Mouse (Mus musculus) right cerebral cortex, postnatal 25 days (tissue): ENCODE measurements at regions not wholly inside any gene's neighbourhood (a gene's known extent, or its start where the extent isn't known, plus 50 kb on each side); places are given as distances from the start of the nearest gene placed in this dataset.

Experiments
- DNase-seq: peaks from one replicate; pipeline ENCODE4 v3.0.0; 2022

DNA sequence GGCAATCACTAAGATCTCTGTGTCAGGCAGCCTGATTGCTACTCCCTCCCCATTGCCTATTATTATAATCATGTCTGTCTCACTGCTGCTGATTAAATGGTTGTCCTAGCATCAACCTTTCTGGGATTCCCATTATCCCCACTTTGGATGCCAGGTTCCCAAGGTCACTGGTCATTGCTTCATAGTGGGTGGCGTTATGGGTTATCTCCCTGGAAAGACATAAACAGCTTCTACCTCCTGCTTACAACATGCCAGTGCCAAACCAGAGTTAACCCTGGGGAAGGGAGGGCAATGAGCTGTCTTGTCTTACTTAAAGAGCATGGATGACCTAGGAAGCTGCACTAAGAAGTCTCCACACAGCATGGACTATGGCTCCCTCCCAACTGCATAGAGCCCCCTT, 136.9 kb downstream of the Uaca start:
- DNase-seq: no peak

DNA sequence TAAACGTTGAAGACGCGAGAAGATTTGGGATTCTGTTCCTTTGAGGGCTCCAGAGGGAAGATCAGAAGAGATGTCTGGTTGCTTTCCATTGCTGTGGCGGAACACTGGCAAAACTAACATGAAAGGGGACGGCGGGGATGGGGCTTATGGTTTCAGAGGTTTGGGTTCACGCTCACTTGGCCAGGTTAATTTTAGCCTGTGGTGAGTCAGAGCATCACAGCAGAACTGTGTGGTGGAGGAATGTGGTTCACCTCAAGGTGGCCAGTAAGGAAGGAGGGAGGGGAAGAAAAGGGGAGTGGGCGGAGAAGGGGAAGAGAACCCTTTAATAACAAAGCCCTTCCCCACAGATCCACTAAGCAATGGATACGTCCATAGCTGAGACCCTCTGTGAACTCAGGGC, 142.6 kb downstream of the Uaca start:
- no peak for DNase-seq

DNA sequence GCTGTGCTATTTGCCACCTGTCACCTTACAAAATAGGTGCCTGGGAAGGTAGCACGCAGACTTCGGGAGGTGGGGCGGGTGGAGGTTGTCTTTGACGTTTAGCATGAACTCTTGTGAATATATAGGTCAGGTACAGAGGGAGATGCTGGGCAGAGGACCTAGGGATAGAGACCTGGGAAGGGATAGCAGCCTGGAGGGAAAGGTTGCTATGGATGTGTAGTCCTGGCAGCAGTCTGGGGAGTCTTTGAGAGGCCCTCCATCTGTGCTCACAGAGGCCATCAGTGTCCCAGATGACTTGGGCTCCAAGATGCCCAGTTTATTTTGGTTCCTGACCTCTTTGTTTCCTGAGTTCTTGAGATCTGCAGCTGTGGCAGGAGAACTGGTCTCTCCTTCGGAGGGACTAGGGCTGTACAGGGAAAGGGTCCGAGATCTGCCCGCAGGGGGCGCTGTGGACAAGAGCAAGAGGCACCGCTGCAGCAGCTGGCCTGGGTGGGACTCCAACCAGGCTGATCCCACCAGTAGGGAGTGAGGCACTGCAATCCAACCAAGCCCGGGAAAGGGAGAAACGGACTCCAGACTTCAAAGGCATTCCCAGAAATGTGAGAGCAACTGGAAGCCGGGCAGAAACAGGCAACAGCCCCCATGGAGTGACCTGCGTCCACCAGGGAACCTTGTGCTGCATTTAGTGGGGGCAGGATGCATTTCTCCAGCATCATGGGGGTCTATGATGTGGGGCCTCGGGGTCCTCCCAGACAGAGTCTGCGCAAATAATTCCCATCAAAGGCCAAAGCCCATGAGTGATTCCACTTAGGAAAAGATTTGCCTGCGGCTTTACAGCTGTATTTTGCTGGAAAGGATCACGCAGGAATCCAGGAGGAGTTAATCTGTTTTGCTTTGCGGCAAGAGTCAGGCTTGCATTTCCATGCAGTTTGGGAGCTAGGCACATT, 145.8 kb downstream of the Uaca start:
- DNase-seq: peak; percentile 50

GRCm38 (mm10) chr9:60947363-60947762, 153.0 kb downstream of the Uaca start:
- no peak for DNase-seq

DNA sequence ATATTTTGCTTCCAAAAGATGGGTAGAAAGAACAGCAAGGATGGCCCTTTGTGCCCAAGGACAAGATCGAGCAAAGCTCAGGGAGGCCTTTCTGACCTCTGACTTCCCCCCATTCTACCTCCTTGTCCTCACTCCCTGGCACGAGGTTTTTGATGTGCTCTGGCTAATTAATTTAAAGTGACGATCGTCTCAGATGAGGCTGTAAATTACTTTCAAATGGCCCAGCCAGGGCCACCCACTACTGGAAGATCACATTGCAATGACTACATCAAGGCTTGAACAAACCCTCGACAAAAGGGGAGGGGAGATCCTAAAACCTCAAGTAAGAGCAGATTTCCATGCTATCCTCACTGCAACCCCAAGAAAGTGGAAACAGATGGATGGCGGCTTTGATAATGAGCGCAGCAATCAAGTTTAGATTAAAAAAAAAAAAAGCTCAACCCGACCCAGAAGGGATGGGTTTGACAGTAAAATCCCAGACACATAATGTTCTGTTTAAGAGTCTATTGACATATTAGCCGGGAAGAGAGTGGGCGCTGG, 154.3 kb downstream of the Uaca start:
- DNase-seq: no peak

DNA sequence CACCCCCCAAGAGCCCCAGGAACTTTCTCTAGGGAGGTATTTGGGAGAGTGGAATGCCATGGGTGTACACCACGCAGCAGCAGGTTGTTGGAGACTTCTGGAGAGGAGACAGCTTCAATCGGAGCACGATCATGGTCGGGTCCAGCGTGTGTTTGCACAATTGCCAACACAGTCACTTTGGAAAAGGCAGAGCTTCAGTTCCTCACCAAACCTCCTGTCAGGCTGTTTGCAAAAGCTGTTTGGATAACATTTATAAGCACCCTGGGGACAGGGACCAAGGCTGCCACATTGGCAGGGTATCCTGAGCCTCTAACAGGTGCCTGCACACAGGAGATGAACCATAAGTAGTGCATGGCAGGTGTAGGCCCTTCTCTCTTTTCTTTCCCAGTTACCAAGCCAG, 155.8 kb downstream of the Uaca start:
- DNase-seq: no peak

DNA sequence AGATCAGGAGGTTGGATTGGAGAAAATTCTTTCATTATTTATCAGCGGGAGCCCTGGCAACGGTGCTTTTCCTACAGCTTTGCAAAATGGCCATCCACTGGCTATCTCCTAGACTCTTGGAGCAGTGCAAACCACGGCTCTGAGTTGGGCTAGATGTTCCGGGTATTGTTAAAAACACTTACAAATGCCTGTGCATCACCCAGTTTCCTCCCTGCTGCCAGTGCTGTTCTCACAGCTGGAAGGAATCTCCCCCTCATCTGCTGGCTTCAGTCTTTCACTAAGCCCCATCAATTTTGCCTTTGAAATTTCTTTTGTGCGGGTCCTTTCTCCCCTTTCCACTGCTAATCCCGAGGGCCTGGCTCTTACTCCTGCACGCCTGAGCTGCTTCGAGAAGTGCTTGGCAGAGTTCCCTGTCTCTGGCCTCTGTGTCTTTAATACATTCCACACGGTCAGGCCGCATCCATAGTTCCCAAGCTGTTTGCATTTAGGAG, 156.8 kb downstream of the Uaca start:
- DNase-seq: no peak

DNA sequence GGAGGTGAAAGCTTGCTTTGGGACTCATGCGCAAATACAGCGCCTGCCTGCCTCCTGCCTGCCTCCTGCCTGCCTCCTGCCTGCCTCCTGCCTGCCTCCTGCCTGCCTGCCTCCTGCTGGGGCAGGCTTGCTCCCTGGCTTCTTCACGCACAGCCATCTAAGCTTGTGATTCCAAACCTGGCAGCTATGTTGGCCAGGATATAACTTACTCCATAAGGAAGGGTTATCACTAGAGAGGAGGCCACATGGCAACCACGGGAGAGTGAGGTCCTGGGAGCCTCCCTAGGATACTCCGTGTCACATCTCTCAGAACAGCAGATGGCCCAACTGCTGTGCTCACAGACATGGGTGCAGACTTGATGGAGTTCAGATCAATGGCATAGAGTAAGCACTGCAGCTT, 163.1 kb downstream of the Uaca start:
- DNase-seq: no peak

GRCm38 (mm10) chr9:60959537-60959936, 165.2 kb downstream of the Uaca start:
- no peak for DNase-seq

DNA sequence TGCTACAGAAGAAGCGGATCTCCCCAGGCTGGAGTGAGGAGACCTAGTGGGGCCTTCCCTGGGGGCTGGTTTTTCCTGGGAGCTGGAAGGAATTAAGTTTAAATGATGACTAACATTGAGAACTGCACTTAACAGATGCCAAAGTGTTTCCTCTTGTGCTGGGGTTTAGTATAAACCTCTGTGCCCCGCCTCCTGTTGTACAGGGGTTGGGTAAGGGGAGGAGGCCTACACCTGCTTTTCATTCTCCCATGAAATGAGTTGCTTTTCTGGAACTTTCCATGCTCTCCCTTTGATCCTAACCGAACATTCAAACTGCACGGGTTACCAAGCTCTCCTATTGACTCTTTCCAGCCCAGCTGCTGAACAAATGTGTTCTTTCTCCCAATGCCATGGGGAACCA, 167.7 kb downstream of the Uaca start:
- DNase-seq: no peak

DNA sequence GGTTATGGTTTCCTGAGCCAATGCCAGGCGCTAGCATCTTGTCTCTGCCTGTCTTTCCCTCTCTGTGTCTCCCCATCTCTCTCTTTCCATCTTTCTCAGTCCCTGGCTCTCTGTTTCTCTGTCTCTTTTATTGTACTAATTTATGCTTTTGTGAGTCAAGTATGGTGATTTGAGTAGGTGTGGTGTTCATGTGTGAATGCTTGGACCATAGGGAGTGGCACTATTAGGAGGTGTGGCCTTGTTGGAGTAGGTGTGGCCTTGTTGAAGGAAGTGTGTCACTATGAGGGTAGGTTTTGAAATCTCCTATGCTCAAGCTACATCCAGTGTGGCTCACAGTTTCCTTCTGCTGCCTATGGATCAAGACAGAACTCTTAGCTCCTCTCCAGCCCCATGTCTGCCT, 171.3 kb downstream of the Uaca start:
- no peak for DNase-seq

- DNase-seq: no peak
Measured at GRCm38 (mm10) chr9:60968281-60969031, 174.1 kb downstream of the Uaca start.

- no peak for DNase-seq
Measured at GRCm38 (mm10) chr9:60972201-60972910, 178.0 kb downstream of the Uaca start.

GRCm38 (mm10) chr9:60974546-60974945, 180.2 kb downstream of the Uaca start:
- DNase-seq: no peak

GRCm38 (mm10) chr9:60982383-60983085, 188.2 kb downstream of the Uaca start:
- no peak for DNase-seq

DNA sequence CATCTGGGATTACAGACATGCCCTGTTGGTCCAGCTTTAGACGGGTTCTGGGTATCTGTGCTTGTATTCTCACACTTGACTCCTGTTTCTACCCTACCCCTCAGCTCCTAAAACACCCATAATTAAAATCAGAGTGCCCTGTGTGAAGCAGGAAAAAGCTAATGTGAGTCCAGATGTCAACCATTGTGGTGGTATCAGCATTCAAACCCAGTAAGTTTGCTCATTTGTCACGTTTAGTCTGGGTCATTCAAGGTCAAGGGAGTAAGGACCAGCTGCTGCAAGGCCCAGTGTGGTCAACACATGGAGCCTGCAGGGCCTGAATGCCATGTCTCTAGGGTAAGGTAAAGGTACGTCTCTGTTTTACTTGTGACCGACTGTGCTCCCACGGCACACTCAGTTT, 188.9 kb downstream of the Uaca start:
- DNase-seq: no peak

- no peak for DNase-seq
Measured at GRCm38 (mm10) chr9:60988113-60988512, 193.8 kb downstream of the Uaca start.

DNA sequence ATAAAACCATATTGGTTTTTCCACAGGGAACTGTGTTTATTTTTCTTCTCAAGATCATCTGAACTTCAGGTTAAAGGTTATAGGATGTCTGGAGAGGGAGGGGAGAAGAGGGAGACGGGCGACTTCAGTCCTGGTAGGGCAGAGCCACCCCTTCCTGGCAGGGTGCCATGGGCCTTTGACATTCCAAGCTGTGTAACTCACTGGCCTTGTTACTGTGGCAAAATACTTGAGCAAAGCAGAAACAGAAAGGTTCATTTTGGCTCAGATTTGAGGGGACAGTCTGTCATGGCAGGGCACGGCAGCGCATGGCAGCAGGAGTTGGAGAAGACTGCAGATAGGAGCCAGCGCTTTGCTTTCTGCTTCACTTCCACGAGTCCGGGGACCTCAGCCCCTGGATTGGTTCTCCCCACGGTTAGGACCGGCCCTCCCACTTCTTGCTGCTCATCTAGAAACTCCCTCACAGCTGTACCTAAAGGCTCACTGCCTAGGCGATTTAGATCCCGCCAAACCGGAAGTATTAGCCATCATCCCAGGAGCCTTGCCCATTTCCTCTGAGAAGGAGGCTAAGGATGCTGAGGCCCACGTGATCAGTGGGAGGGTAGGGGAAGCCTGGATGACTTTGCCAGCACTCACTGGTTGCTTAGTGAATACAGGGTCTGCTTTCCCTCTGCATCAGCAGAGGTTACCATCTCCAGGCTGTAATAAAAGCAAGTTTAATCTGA, 195.5 kb downstream of the Uaca start:
- DNase-seq: no peak

DNA sequence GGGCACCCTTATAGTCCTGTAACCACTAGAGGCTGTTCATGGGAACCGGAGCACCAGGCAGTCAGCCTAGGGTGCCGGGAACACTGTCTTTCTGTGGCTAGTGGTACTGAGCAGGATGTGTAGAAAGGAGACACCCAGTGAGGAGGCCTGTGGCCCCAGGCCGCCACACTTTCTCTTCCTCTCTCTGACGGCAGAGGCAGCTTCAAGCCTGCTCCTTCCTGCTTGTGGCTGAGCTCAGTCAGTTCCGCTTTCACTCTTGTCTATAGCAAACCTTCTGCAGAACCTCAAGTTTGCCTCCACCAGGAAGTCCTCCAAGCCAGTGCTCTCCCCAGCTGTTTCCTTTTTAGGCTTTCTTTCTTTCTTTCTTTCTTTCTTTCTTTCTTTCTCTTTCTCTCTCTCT, 197.2 kb downstream of the Uaca start:
- DNase-seq: no peak

- DNase-seq: no peak
Measured at GRCm38 (mm10) chr9:60993661-60994060, 199.3 kb downstream of the Uaca start.

DNA sequence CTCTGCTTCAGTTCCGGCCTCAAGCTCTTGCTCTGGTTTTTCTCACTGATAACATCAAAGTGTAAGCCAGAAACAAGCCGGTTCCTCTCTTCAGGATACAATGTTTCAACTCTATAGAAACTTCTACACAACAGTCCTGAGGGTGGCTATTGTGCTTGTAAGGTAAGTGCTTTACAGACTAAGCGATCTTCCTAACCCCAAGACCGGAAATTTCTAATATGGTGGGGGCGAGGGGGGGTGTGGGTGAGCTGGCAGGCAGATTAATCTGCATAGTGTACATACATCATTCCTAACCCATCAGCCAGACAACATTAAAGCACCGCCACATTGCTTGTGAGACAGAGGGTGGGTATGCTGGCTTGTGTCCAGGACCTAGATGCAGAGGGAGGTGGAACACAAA, 200.8 kb downstream of the Uaca start:
- no peak for DNase-seq
